Mouse (Mus musculus) right cerebral cortex, postnatal 14 days (tissue): ENCODE measurements around the gene Foxp4.
"Not testable (repeated sequence)": the region's sequence is repeated elsewhere in the genome, so short reads cannot be mapped to it uniquely, and the experiment has no call there.

Experiments
- DNase-seq: peaks from one replicate; pipeline ENCODE4 v3.0.0; 2022

The Foxp4 gene

GRCm38 (mm10) chr17:47889267-47889666 is 35.2 kb downstream of the Foxp4 start:
- DNase-seq, result no peak

DNA sequence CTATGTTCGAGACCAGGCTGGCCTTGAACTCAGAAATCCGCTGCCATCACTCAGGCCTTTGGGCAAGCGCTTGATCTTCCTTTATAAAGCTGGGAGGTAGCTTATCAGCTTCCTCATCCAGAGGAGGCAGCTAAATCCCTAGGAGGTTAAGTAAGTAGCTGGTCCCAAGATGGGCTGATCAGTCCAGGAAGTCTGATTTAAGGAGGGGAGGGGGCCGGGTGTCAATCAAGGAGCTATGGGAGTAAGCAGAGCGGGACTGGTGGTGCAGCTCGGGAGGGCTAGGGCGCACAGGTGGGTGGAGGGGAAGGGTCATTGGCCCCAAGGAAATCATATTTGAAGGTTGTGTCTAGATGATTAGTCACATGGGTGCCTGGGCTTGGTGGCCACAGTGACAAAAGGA is 35.8 kb downstream of the Foxp4 start:
- DNase-seq, result no peak

DNA sequence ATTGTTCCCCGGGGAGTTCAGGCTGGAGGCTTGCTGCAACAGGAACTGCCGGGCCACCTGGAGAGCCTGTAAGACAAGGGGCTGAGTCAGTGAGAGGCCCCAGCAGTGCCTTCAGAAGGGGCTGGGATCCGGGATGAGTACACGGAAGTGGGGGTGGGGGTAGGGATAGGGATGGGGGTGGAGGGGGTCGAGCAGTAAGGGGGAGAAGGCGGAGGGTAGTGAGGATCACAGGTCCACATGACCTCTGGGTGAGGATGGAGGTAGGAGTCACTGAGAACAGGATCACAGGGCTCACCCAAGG is 36.3 kb downstream of the Foxp4 start:
- no peak for DNase-seq

GRCm38 (mm10) chr17:47887381-47888154 is 36.9 kb downstream of the Foxp4 start:
- no peak for DNase-seq

DNA sequence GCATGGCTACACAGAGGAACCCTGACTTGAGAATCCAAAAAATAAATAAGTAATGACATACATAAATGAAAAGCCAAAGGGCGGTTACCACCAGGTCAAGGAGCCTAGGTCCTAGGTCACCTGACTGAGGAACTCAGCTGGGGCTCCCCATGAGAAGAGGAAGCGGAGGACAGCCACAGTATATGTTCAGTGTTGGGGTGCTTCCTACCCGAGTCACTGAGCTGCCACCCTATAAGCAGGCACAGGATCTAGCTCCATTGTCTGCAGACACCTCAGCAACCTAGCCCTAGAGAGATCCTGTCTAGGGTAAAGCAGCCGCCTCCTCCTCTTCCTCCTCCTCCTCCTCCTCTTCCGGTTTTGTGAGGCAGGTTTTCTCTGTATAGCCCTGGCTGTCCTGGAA is 41.3 kb downstream of the Foxp4 start:
- DNase-seq, result no peak

DNA sequence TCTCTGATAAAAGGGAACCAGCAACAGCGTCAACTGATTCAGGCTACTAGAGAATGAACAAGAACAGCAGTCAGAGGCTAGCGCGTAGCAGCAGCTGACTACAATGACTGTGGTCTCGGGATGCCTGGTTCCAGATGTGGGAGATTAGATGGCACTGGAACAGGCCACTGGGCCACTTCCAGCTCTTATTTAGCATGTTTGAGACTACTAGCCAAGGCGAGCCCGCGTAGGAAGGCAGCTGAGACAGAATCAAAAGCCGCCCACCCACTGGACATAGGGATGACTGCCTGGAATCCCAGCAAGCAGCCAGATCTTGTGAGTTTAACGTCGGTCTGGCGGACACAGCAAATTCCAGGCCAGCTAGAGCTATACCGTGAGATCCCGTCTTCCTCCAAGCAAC is 43.1 kb downstream of the Foxp4 start:
- no peak for DNase-seq

- DNase-seq, result no peak
Observed at GRCm38 (mm10) chr17:47879207-47879606, 45.2 kb downstream of the Foxp4 start.

- DNase-seq, result peak; percentile 73
Observed at GRCm38 (mm10) chr17:47878378-47879089, 45.9 kb downstream of the Foxp4 start.

DNA sequence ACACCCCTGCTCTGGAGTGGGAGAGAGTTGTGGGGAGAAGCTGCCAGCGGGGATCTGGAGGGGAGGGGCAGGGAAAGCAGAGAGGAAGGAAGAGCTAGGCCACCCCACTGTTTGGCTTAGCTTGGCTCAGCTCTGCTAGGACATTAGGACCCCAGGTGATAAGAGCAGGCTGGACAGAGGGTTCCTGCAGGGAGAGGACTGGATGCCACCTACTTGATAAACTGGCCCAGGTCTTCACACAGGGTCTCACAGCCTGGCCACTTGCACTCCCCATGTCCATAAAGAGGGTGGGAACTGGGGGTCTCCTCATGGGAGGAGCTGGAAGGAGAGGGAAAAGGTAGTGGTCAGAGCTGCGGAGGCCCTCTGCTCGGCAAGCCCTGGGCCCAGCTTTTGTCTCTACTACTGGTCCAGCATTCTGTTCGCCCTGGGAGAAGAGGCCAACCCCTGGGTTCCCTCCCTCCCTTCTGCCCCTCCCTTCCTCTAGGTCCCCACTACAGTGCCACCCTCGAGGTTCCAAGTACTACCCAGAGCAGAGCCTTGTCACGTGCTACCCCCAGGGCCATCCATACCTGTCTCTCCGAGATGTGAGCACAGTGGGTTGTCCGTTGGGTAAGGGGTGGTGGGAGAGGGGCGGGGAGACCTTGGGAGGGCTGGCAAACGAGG is 46.6 kb downstream of the Foxp4 start:
- no peak for DNase-seq

DNA sequence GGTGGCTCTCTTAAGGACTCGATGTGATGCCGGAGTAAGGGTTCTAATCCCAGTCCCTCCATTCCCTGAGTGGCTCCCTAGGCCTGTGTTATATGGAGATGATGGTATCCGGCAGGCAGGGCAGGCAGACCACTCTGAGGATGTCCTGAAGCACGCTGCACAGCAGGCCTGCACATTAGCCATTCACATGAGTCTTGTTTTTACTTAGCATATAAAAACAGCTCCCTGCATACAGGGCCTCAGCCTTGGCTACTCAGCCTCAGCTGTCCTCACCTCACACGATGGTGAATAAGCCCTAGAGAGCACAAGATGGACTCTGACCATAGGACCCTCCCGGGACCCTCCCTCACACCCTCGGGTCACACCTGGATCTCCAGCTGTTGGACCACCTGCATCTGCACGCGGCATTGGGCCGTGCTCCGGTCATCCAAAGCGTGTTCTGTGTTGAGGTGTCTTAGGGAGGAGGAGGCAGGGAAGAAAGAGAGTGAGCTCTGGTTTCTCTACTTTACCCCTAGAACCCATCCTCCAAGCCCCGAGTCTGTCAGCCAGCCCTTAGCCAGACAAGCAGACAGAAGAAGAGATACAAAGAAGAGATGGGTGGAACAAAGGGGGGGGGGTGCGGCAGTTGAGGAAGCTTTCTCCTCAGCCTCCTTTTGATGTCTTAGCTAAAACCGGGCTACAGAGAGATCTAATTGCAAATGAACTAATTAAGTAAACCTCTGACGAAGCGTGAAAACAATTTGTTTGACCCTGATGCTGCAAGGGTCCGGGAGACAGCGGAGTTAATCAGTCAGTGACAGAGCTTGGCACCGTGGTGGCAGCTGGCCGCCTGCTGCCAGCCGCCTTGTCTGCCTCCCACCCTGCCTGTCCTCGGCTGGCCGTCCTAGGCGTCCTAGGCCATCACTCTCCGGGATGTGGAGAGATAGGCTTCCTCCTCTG is 47.4 kb downstream of the Foxp4 start:
- DNase-seq, result no peak

GRCm38 (mm10) chr17:47873341-47873791 is 51.1 kb downstream of the Foxp4 start:
- peak; percentile 80 for DNase-seq

DNA sequence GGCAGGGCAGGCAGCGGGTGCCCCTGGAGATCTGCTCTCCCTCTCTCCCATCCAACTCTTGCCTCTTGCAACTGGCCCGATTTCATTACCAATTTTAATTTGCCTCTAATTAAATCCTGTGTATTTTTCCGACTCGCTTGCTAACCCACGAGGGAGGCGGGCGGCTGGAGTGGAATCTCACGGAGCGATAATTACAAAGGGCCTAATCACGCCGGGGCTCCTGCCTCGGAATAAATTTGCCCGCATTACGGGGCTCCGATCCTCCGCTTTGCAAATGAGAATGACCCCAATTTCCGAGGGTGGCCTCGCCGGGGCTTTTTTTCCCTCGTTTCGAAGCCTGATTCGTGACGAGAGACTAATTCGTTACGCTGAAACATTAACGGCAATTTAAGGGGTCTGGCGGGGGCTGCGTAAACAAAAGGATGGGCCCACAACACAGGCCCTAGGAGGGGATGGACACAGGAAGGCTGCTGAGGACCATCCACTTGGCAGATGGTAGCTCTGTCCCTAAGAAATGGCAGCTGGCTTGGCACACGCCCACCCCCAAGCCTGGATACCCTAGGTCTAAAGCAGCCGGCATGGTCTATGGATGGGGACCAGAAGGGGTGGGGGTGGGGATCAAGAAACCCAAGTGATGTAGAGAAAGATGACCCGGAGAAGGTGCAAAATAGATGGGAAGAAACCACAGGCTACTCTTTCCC is 52.0 kb downstream of the Foxp4 start:
- no peak for DNase-seq

- no peak for DNase-seq
Observed at GRCm38 (mm10) chr17:47869874-47870273, 54.6 kb downstream of the Foxp4 start.

DNA sequence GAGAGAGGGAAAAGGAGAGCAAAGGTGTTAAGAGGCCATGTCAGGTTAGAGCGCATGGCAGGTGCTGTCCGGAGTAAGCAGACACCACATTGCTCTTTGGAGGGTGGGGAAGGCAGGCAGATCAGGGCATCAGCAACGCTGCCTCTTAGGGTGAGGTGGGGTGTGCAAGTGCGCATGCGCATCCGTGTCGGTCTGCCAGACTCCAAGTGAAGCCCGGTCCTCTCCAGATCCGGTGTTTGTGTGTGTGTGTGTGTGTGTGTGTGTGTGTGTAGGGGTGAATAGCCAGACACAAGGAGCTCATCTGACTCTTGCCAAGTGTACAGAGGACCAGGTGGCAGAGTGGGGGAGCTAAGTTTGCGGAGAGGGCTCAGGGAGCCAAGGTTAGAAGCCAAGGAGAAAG is 58.4 kb downstream of the Foxp4 start:
- DNase-seq, result no peak

DNA sequence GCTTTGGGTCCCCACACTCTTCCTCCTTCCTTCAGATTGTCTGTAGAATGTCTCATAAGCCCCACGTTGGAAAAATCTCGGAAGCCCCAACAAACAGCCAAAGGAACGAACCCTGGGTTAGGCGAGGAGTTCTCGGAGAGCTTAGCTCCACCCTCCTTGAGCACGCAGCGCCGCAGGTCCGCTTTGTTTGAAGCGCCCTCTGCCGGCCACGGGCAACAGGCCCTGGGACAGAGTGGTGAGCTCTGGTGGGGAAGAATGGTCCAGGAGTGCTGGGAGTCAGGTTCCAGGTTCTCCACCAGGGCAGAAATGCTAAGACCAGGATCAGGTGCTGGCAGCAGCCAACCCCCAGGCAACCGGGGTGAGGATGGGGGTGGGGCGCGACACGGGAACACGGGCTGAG is 59.9 kb downstream of the Foxp4 start:
- DNase-seq, result peak; percentile 89

GRCm38 (mm10) chr17:47863437-47863836 is 61.0 kb downstream of the Foxp4 start:
- DNase-seq, result no peak

DNA sequence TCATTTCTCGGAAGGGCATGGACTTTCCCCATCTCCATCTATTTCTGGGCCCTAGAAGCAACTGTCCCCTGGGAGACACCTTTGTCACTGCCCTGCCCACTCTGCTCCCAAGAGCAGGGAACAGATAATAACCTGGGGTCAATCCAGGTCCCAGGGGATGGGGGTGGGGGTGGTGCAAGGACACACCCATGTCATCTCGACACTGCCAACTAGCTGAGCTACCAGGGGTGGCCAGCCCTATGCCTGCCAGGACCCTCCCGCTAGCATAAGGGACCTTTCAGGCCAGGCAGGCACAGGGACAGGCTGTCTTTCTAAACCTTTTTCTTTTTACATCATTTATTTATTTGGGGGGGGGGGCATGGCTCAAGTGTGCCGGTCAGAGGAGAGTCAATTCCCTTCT is 61.4 kb downstream of the Foxp4 start:
- no peak for DNase-seq

- no peak for DNase-seq
Observed at GRCm38 (mm10) chr17:47855544-47855943, 68.9 kb downstream of the Foxp4 start.

- DNase-seq, result no peak
Observed at GRCm38 (mm10) chr17:47854908-47855307, 69.5 kb downstream of the Foxp4 start.

GRCm38 (mm10) chr17:47853760-47854159 is 70.7 kb downstream of the Foxp4 start:
- DNase-seq, result no peak

- DNase-seq, result no peak
Observed at GRCm38 (mm10) chr17:47853336-47853735, 71.1 kb downstream of the Foxp4 start.

DNA sequence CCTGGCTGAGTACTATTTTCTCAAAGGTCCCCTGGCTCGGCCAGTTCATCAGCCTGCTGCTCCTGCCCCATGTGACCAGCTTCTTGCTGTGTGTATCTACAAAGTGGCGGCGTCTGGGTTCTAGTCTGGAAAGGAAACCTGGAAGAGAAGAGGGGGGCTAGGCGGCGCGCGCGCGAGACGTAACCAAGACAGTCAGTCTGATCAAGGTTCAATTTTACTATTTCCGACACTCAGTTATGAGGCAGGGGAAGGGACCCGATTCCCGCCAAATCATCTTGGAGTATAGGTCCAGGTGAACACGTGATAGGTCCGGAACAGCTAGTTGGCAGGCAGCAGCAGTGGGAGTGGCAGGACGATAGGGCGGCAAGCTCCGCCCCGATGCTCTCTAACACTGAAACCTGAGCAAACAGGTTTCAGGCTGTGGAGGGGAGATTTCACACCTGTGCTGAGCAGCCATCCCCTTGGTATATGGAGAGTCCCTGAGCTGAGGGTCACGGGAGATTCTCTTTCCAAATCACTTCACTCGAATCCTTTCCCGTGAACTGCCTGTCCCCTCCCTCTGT is 72.6 kb downstream of the Foxp4 start:
- not testable (repeated sequence) for DNase-seq
